Mouse (Mus musculus) cerebellum, adult 2 months (tissue): ENCODE results near the gene Fancf. TPM values are rescaled to one million over a fixed set of nuclear protein-coding genes. Genes with fewer than 3 reads are reported as not detected.

Source experiments
- DNase-seq, 2 experiments: peaks; one replicate each; pipeline ENCODE4 v3.0.0; 2021
- H3K27ac ChIP-seq: fragments of 200-500 bp; 2 replicates; pipeline ENCODE4 v1.5.1; 2012; ENCODE audit warnings: low read length, control low read depth, inconsistent platforms; ENCODE audit not compliant: insufficient read depth
- H3K27me3 ChIP-seq: fragments of 200-500 bp; 2 replicates; pipeline ENCODE4 v1.6.1; 2012; ENCODE audit warnings: inconsistent platforms, mild to moderate bottlenecking, low read length, moderate library complexity; ENCODE audit not compliant: control insufficient read depth, insufficient read depth
- H3K4me1 ChIP-seq: fragments of 200-500 bp; 2 replicates; pipeline ENCODE4 v1.6.1; 2011; ENCODE audit warnings: low read length; ENCODE audit not compliant: control insufficient read depth, insufficient read depth
- H3K4me3 ChIP-seq: fragments of 200-500 bp; replicated peaks from 2 replicates; pipeline ENCODE3; 2011; ENCODE audit warnings: mild to moderate bottlenecking, low read depth, low read length, control low read depth; ENCODE audit not compliant: insufficient read depth
- CTCF ChIP-seq: fragments of 200-500 bp; IDR thresholded peaks from 2 replicates; pipeline ENCODE4 v1.5.1; 2011; ENCODE audit warnings: low read depth, mild to moderate bottlenecking, control low read depth, low read length, moderate library complexity, borderline replicate concordance; ENCODE audit not compliant: insufficient read depth
- POLR2A ChIP-seq: fragments of 200-500 bp; IDR thresholded peaks from 2 replicates; pipeline ENCODE4 v1.6.1; 2011; ENCODE audit warnings: low read length, control low read depth, borderline replicate concordance; ENCODE audit not compliant: insufficient read depth
- WGBS: fragments of 180-500 bp; shearing (Covaris S2); methylation state at CpG from one replicate; pipeline ENCODE4 v1.1.7; 2018; 5-methylcytosine and 5-hydroxymethylcytosine counted together
- polyA plus RNA-seq: library from polyadenylated mRNA; depleted of rRNA; stranded (reverse); fragments of >200 nt; gene quantifications from 2 replicates; pipeline ENCODE4 v1.2.3, GENCODE M21; 2012; rRNA removed

Fancf gene
- polyA plus RNA-seq, 1 experiment = 6.9 TPM

GRCm38 (mm10) chr7:51831917-51832316 is 30.1 kb downstream of the Fancf start:
- no peak for TF ChIP-seq POLR2A
- TF ChIP-seq CTCF = no peak
- Histone ChIP-seq H3K4me3 (no peak overlapping the region), H3K27ac (no peak overlapping the region), H3K4me1 (no peaks in the 10 kb centered on the region), H3K27me3 (no peaks in the 10 kb centered on the region; the same call in 1 of the 2 replicates)
- DNase-seq = peak; percentile 62 to 88
- WGBS = 2% methylated on average over 7 of the region's 7 CpGs

GRCm38 (mm10) chr7:51823562-51824338 is 38.3 kb downstream of the Fancf start:
- Histone ChIP-seq H3K27ac (no peak overlapping the region), H3K27me3 (no peaks in the 10 kb centered on the region), H3K4me1 (peaks cover 3% of the 10 kb centered on the region; the same call in 1 of the 2 replicates), H3K4me3 (no peak overlapping the region)
- WGBS = 83% methylated on average over 7 of the region's 7 CpGs
- TF ChIP-seq CTCF (no peak), POLR2A (no peak)
- DNase-seq = no peak

- 23% methylated on average over 2 of the region's 2 CpGs for WGBS
- Histone ChIP-seq H3K4me3 (no peak overlapping the region), H3K27ac (no peak overlapping the region), H3K27me3 (no peaks in the 10 kb centered on the region), H3K4me1 (peaks cover 3% of the 10 kb centered on the region; the same call in 1 of the 2 replicates)
- DNase-seq = peak in 1 of 2 experiments; percentile 55
- TF ChIP-seq POLR2A (no peak), CTCF (no peak)
Measured at GRCm38 (mm10) chr7:51821467-51821866, 40.6 kb downstream of the Fancf start.

- TF ChIP-seq CTCF (no peak), POLR2A (no peak)
- DNase-seq = peak; percentile 51 to 87
- WGBS = 4% methylated on average over 1 of the region's 1 CpGs
- Histone ChIP-seq H3K27ac (no peak overlapping the region), H3K4me3 (no peak overlapping the region), H3K27me3 (no peaks in the 10 kb centered on the region; the same call in 1 of the 2 replicates), H3K4me1 (peaks cover 3% of the 10 kb centered on the region; the same call in 1 of the 2 replicates)
Measured at GRCm38 (mm10) chr7:51819891-51820290, 42.2 kb downstream of the Fancf start.

GRCm38 (mm10) chr7:51818251-51818974 is 43.7 kb downstream of the Fancf start:
- peaks cover 3% of the 10 kb centered on the region; the same call in 1 of the 2 replicates for H3K4me1 ChIP-seq
- no peak overlapping the region for H3K27ac ChIP-seq
- TF ChIP-seq CTCF = no peak
- no peak for TF ChIP-seq POLR2A
- no peaks in the 10 kb centered on the region; the same call in 1 of the 2 replicates for H3K27me3 ChIP-seq
- DNase-seq = no peak
- H3K4me3 ChIP-seq = no peak overlapping the region
- 91% methylated on average over 3 of the region's 3 CpGs for WGBS

- 61% methylated on average over 3 of the region's 3 CpGs for WGBS
- Histone ChIP-seq H3K4me3 (no peak overlapping the region), H3K27ac (no peak overlapping the region), H3K27me3 (no peaks in the 10 kb centered on the region; the same call in 1 of the 2 replicates), H3K4me1 (peaks cover 3% of the 10 kb centered on the region; the same call in 1 of the 2 replicates)
- no peak for TF ChIP-seq POLR2A
- no peak for TF ChIP-seq CTCF
- DNase-seq = no peak
Measured at GRCm38 (mm10) chr7:51816283-51816839, 45.7 kb downstream of the Fancf start.

- Histone ChIP-seq H3K4me3 (no peak overlapping the region), H3K4me1 (peaks cover under 1% of the 10 kb centered on the region; the same call in 1 of the 2 replicates), H3K27ac (no peak overlapping the region), H3K27me3 (no peaks in the 10 kb centered on the region; the same call in 1 of the 2 replicates)
- 20% methylated on average over 4 of the region's 4 CpGs for WGBS
- no peak for TF ChIP-seq CTCF
- no peak for TF ChIP-seq POLR2A
- DNase-seq = peak in 1 of 2 experiments; percentile 32
Measured at GRCm38 (mm10) chr7:51815473-51816282, 46.4 kb downstream of the Fancf start.

Other genes with a start within 250 kb of the Fancf start
- 33.0 and 43.1 TPM in 2 replicates for gene Slc17a6, start 240.3 kb downstream of the Fancf start, polyA plus RNA-seq
- 9.8 and 11.1 TPM in 2 replicates for gene Gas2, start 252 bp downstream of the Fancf start, polyA plus RNA-seq
- 47.1 and 51.8 TPM in 2 replicates for gene Svip, start 143.8 kb upstream of the Fancf start, polyA plus RNA-seq
- gene 1700015G11Rik, start 153.5 kb upstream of the Fancf start, polyA plus RNA-seq = not detected in 2 replicates